Mouse (Mus musculus) limb, embryonic 13.5 days (tissue): ENCODE data around the gene Zfp740. TPM values are rescaled to one million over a fixed set of nuclear protein-coding genes. Genes with fewer than 3 reads are reported as not detected.
A peak's percentile ranks its signal among the peaks of the same experiment; 100 is the strongest.

ENCODE experiments used
- ATAC-seq: fragments of 200-750 bp; cut with Nextera tagmentation; 2 replicates; pipeline ENCODE4 v1.8.0; 2017; ENCODE audit warnings: low read depth, moderate number of reproducible peaks, moderate TSS enrichment; ENCODE audit not compliant: low FRiP score
- H3K27ac ChIP-seq: fragments of 300-500 bp; sonication (generic); 2 replicates; pipeline ENCODE4 v1.5.1; 2015; ENCODE audit warnings: inconsistent platforms, mild to moderate bottlenecking, moderate library complexity
- H3K27me3 ChIP-seq: fragments of 300-500 bp; sonication (generic); 2 replicates; pipeline ENCODE4 v1.6.1; 2015; ENCODE audit warnings: mild to moderate bottlenecking, inconsistent platforms
- H3K36me3 ChIP-seq: fragments of 300-500 bp; sonication (generic); 2 replicates; pipeline ENCODE4 v1.6.1; 2015; ENCODE audit warnings: inconsistent platforms, mild to moderate bottlenecking, moderate library complexity
- H3K4me1 ChIP-seq: fragments of 300-500 bp; sonication (generic); 2 replicates; pipeline ENCODE4 v1.6.1; 2015; ENCODE audit warnings: inconsistent platforms
- H3K4me2 ChIP-seq: fragments of 300-500 bp; sonication (generic); replicated peaks from 2 replicates; pipeline ENCODE4 v1.6.1; 2015; ENCODE audit warnings: inconsistent platforms, mild to moderate bottlenecking, moderate library complexity
- H3K4me3 ChIP-seq: fragments of 300-500 bp; sonication (generic); 2 replicates; pipeline ENCODE4 v1.5.1; 2015; ENCODE audit warnings: moderate library complexity, mild to moderate bottlenecking, inconsistent platforms
- H3K9ac ChIP-seq: fragments of 300-500 bp; sonication (generic); 2 replicates; pipeline ENCODE4 v1.6.1; 2015; ENCODE audit warnings: mild to moderate bottlenecking, inconsistent platforms
- H3K9me3 ChIP-seq: fragments of 300-500 bp; sonication (generic); 2 replicates; pipeline ENCODE4 v1.6.1; 2016; ENCODE audit warnings: inconsistent platforms
- WGBS: fragments of 180-500 bp; shearing (Covaris S2); methylation state at CpG from one replicate; pipeline ENCODE4 v1.1.7; 2015; 5-methylcytosine and 5-hydroxymethylcytosine counted together
- polyA plus RNA-seq: library from polyadenylated mRNA; unstranded; fragments of >200 nt; fragmentation: Nextera tagmentation; extraction: Ambion mirVana; gene quantifications from 2 replicates; pipeline ENCODE4 v1.2.1, GENCODE M21; 2015

Zfp740 gene
- polyA plus RNA-seq, 1 experiment from 2014 or later, result 82.6 TPM

- no peak overlapping the region; the same call in 1 of the 2 replicates for H3K27ac ChIP-seq
- no peak overlapping the region for H3K4me2 ChIP-seq
- peaks cover 54% of the 10 kb centered on the region for H3K36me3 ChIP-seq
- no peak for ATAC-seq
- no peaks in the 10 kb centered on the region for H3K9me3 ChIP-seq
- H3K9ac ChIP-seq, result no peak overlapping the region
- no peaks in the 10 kb centered on the region for H3K27me3 ChIP-seq
- H3K4me1 ChIP-seq, result peaks cover 22% of the 10 kb centered on the region
- 15% methylated on average over 2 of the region's 2 CpGs for WGBS
- H3K4me3 ChIP-seq, result no peak overlapping the region
Observed at GRCm38 (mm10) chr15:102233896-102234295, 30.8 kb downstream of the Zfp740 start.

DNA sequence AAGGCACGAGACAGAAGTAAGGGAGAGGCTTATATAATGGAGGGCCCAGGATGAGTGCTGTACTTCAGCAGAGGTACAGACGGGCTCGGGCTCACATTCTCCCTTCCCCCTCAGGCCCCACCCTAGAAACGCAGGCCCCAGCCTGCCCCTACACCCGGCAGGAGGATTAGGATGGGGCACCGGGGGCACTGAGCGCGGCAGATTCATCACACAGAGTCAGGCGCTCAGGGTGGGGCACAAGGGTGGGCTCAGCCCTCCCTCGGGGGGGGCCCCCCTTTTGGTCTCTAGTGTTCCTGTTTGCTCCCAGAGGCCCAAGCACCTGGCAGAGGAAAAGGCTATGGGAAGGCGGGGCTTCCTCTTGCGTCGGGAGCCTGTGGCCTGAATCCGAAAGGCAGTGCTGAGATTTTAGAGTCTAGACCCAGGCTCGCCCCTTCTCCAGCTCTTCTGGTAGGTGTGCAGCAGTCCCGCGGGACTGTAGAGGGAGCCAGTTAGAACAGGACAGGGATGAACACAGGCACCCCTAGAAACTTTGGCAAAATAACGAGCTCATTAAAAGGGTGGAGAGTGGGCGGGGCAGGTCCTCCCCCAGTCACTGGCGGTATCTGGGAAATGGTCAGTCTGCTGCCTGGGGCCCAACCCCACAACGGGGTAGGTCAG lies 32.5 kb downstream of the Zfp740 start:
- peak overlapping the region; percentile 44; the same call in 1 of the 2 replicates for H3K27ac ChIP-seq
- H3K4me3 ChIP-seq, result no peak overlapping the region
- H3K27me3 ChIP-seq, result no peaks in the 10 kb centered on the region
- no peak overlapping the region for H3K9ac ChIP-seq
- H3K9me3 ChIP-seq, result no peaks in the 10 kb centered on the region
- peaks cover 22% of the 10 kb centered on the region for H3K4me1 ChIP-seq
- 0 out of 2 replicates have a peak overlapping the region, but pooled peaks have one; percentile 1 for H3K4me2 ChIP-seq
- peak; percentile 17; the same call in 1 of the 2 replicates for ATAC-seq
- peaks cover 69% of the 10 kb centered on the region for H3K36me3 ChIP-seq
- WGBS, result 34% methylated on average over 21 of the region's 21 CpGs

DNA sequence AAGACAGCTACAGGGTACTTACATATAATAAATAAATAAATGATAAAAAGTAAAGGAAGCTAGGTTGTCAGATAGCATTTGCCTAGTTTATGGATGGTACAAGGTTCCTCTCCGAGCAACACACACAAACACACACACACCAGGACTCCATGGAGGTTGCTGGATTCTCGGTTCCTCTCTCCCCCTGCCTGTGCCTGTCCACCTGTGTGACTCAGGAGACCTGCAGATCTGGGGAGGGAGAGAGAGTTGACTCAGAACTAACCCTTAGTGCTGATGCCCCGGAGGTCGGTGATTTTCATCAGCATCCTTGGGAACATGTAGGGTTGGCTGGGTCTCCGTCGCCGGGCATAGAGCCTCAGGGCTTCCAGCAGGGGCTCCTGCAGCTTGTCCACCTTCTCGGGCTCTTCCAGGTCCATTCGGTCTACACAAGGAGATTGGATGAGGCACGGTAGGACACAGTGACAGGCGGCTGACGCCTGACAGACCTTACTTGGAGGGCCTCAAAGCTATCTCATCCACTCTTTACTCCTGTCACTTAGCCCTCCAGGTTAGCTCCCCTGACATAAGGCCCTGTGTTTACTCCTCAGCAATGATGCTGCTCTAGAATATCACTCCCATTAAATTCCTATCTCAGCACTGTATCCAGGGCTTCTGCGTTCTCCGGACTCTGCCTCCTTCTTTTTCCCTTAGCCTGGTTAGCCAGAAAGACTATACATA lies 35.7 kb downstream of the Zfp740 start:
- Histone ChIP-seq H3K4me1 (peaks cover 36% of the 10 kb centered on the region), H3K9ac (no peak overlapping the region), H3K27ac (no peak overlapping the region), H3K9me3 (no peaks in the 10 kb centered on the region), H3K4me2 (no peak overlapping the region), H3K4me3 (no peak overlapping the region), H3K27me3 (no peaks in the 10 kb centered on the region), H3K36me3 (peaks cover 91% of the 10 kb centered on the region)
- WGBS, result 94% methylated on average over 14 of the region's 14 CpGs
- ATAC-seq, result no peak

DNA sequence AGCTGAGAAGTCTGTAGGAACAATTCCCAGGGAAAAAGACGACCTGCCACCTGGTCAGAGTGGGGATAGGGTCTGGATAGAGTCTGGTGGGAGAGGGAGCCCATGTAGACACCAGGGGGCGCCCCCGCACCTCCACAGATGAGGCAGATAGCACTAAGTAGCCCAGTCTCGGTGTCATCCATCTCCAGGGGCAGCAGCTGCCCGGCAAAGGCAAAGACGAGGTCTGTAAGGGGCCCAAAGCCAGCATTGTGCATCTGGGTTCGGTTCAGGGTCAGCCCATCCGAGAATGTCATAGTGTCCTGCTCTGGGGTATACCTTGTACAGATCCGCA lies 36.2 kb downstream of the Zfp740 start:
- H3K4me2 ChIP-seq, result no peak overlapping the region
- no peak overlapping the region for H3K27ac ChIP-seq
- 15% methylated on average over 9 of the region's 9 CpGs for WGBS
- no peaks in the 10 kb centered on the region for H3K9me3 ChIP-seq
- H3K27me3 ChIP-seq, result no peaks in the 10 kb centered on the region
- peaks cover 85% of the 10 kb centered on the region for H3K36me3 ChIP-seq
- no peak overlapping the region for H3K9ac ChIP-seq
- ATAC-seq, result 0 out of 2 replicates have a peak, but pooled peaks have one; percentile 20
- peaks cover 39% of the 10 kb centered on the region for H3K4me1 ChIP-seq
- H3K4me3 ChIP-seq, result no peak overlapping the region

DNA sequence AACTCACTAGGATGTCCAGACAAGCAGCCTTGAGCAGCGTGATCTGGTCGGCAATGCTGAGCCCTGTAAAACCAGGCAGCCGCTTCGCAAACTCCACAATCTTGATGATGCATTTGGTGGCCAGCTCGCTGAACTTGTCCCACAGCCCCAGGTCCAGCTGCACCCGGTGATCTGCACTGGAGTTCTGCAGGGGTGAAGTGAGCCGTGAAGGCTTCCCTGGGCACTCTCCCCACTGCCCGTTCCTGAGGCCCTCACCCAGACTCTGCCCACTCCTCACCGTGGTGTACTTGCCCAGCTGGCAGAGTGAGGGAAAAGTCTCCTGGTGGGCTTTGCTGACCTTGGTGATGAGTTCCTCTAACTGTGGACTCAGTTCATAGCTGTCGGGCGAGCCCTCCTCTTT lies 36.8 kb downstream of the Zfp740 start:
- ATAC-seq, result no peak
- no peak overlapping the region for H3K9ac ChIP-seq
- H3K36me3 ChIP-seq, result peaks cover 79% of the 10 kb centered on the region
- 76% methylated on average over 11 of the region's 11 CpGs for WGBS
- H3K4me3 ChIP-seq, result no peak overlapping the region
- H3K9me3 ChIP-seq, result no peaks in the 10 kb centered on the region
- H3K4me2 ChIP-seq, result no peak overlapping the region
- H3K4me1 ChIP-seq, result peaks cover 44% of the 10 kb centered on the region
- peak overlapping the region; percentile 28; the same call in 1 of the 2 replicates for H3K27ac ChIP-seq
- no peaks in the 10 kb centered on the region for H3K27me3 ChIP-seq

DNA sequence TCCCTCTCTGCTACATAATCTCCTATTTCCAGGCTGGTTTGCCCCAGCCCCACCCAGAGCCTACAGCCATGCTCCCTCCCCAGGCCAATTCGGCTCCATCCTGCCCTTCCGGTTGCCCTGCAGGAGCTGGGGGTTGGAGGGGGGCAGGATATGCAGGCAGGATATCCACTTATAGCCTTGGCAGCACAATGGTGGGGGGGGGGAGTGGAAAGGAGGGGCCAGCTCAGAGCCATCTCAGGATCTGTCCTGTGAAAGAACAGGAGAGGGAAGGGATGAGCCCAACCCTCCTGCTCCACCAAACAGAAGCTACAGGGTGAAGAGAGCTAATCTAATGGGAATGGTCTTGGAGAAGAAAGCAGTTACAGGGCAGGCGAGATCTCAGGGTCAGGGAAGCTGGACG lies 37.6 kb downstream of the Zfp740 start:
- Histone ChIP-seq H3K9ac (no peak overlapping the region), H3K4me3 (no peak overlapping the region), H3K4me1 (peaks cover 44% of the 10 kb centered on the region), H3K4me2 (no peak overlapping the region), H3K27ac (no peak overlapping the region; the same call in 1 of the 2 replicates), H3K27me3 (no peaks in the 10 kb centered on the region), H3K36me3 (peaks cover 72% of the 10 kb centered on the region), H3K9me3 (no peaks in the 10 kb centered on the region)
- ATAC-seq, result no peak
- WGBS, result 79% methylated on average over 4 of the region's 4 CpGs

DNA sequence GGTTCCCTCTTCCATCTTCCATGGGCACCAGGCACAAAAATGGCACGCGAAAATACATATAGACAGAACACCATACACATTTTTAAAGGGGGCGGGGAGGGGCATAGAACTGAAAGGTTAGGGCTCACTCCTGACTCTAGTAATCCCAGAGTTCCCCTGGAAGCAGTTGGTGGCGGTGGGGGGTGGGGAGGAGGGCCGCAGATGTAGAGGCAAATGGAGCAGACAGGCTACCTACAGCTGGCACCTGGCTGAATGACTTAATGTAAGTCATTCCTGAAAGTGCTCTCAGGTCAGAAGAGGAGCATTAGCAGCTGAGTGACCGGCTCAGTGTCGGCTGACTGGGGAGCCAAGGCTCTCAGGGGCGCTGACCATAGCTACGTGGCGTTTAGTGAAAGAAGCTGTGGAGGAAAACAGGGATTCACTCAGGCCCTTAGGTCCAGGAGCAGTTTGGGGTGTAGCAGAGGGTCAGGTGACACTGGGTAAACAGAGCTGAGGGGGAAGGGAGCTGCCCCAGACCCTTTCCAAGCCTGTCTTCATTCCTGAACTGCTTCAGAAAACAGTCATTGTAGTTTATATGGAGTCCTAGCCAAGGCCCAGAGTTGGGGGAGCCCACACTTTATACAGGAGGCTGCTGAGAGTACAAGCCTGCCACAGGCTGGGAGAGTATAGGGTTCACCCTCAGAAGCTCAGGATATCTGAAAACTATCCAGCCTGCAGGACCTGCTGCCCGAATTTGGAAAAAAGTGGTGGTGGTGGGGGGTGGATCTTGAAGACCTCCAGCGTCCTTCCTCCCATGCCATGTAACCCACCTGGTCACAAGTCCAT lies 39.6 kb downstream of the Zfp740 start:
- Histone ChIP-seq H3K36me3 (peaks cover 53% of the 10 kb centered on the region), H3K9ac (peak overlapping the region; percentile 72)
- WGBS, result 30% methylated on average over 12 of the region's 12 CpGs

DNA sequence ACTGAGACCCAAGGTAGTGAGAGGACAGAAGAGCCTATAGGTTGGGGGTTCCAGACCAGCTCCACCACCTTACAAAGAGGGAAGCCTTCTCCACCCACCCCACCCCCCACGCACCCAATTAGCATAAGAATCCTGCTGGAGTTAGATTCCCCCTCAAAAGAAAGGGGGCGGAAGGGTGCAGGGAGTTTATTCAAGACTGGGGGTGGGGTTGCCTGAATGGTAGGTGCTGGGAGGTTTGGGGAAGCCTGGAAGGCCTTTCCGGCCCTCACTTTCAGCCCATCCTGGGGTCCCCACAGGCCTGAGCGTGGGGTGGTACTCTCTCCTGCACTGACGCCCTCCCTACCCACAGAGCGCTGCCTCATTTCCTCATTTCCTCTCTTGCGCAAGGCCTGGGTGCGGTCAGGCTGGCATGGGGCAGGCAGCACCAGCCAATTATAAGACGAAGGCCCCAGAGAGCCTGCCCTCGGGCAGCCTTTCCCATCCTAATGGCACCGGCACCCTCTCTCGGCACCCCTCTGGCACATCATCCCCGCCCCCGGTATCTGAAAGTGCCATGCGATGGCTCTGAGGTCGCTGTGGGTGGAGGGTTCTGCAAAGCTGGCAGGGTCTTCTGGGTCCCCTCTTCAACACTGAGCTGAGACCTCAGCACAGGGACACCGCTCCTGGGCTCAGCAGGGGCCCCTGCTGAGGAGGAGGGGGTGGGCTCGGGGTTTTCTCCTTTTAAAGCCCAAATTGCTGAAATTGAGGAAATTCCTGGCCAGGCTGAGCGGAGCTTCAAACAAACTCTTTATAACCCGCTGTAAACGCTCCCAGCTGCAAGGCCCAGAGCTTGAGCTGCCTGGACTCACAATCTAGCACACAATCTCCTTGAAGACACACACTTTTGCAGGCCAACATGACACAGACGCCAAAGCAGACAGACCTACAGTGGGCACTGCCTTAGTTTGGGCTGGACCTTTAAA lies 40.5 kb downstream of the Zfp740 start:
- Histone ChIP-seq H3K9me3 (no peaks in the 10 kb centered on the region), H3K4me3 (peak overlapping the region; percentile 64), H3K4me2 (peak overlapping the region; percentile 93), H3K27me3 (no peaks in the 10 kb centered on the region), H3K4me1 (peaks cover 52% of the 10 kb centered on the region), H3K36me3 (peaks cover 44% of the 10 kb centered on the region), H3K9ac (peak overlapping the region; percentile 72), H3K27ac (peak overlapping the region; percentile 99)
- WGBS, result 7% methylated on average over 22 of the region's 22 CpGs
- no peak for ATAC-seq

More for the DNA sequence above, 39.6 kb downstream of the Zfp740 start:
- Histone ChIP-seq H3K9me3 (no peaks in the 10 kb centered on the region), H3K27ac (peak overlapping the region; percentile 99), H3K4me2 (peak overlapping the region; percentile 93), H3K27me3 (no peaks in the 10 kb centered on the region), H3K4me3 (peak overlapping the region; percentile 64), H3K4me1 (peaks cover 49% of the 10 kb centered on the region)
- ATAC-seq, result no peak

- no peaks in the 10 kb centered on the region for H3K9me3 ChIP-seq
- peak overlapping the region; percentile 72 for H3K9ac ChIP-seq
- peak overlapping the region; percentile 99 for H3K27ac ChIP-seq
- no peaks in the 10 kb centered on the region for H3K27me3 ChIP-seq
- H3K4me2 ChIP-seq, result peak overlapping the region; percentile 93
- peaks cover 60% of the 10 kb centered on the region for H3K4me1 ChIP-seq
- peaks cover 33% of the 10 kb centered on the region for H3K36me3 ChIP-seq
- no peak for ATAC-seq
- H3K4me3 ChIP-seq, result peak overlapping the region; percentile 64
- 5% methylated on average over 19 of the region's 19 CpGs for WGBS
Observed at GRCm38 (mm10) chr15:102244306-102245191, 41.5 kb downstream of the Zfp740 start.

- H3K4me3 ChIP-seq, result peak overlapping the region; percentile 64
- H3K27ac ChIP-seq, result peak overlapping the region; percentile 99
- H3K4me2 ChIP-seq, result peak overlapping the region; percentile 93
- H3K4me1 ChIP-seq, result peaks cover 69% of the 10 kb centered on the region
- peak overlapping the region; percentile 71 for H3K9ac ChIP-seq
- no peak for ATAC-seq
- no peaks in the 10 kb centered on the region for H3K9me3 ChIP-seq
- under 1% methylated on average over 14 of the region's 14 CpGs for WGBS
- peaks cover 34% of the 10 kb centered on the region for H3K36me3 ChIP-seq
- no peaks in the 10 kb centered on the region for H3K27me3 ChIP-seq
Observed at GRCm38 (mm10) chr15:102245461-102245881, 42.4 kb downstream of the Zfp740 start.
